Mouse (Mus musculus) testis, adult 2 months (tissue): ENCODE data around the gene Top1. TPM values are rescaled to one million over a fixed set of nuclear protein-coding genes. Genes with fewer than 3 reads are reported as not detected.

Experiments
- H3K27ac ChIP-seq: fragments of 200-500 bp; 2 replicates; pipeline ENCODE4 v1.5.1; 2012; ENCODE audit warnings: low read depth, low read length; ENCODE audit not compliant: control insufficient read depth, insufficient read depth
- H3K27me3 ChIP-seq: fragments of 200-500 bp; 2 replicates; pipeline ENCODE4 v1.6.1; 2012; ENCODE audit warnings: mild to moderate bottlenecking, low read length, moderate library complexity; ENCODE audit not compliant: control insufficient read depth, insufficient read depth
- H3K36me3 ChIP-seq: fragments of 200-500 bp; 2 replicates; pipeline ENCODE4 v1.6.1; 2012; ENCODE audit warnings: mild to moderate bottlenecking, low read length; ENCODE audit not compliant: control insufficient read depth, insufficient read depth
- H3K4me1 ChIP-seq: fragments of 200-500 bp; 2 replicates; pipeline ENCODE4 v1.6.1; 2012; ENCODE audit warnings: low read length; ENCODE audit not compliant: control insufficient read depth, insufficient read depth
- H3K4me3 ChIP-seq: fragments of 200-500 bp; 2 replicates; pipeline ENCODE4 v1.5.1; 2012; ENCODE audit warnings: low read depth, mild to moderate bottlenecking, low read length, moderate library complexity, mixed read lengths; ENCODE audit not compliant: control insufficient read depth
- CTCF ChIP-seq: fragments of 200-500 bp; IDR thresholded peaks from 2 replicates; pipeline ENCODE4 v1.5.1; 2012; ENCODE audit warnings: low read depth, mild to moderate bottlenecking, inconsistent platforms, low read length, moderate library complexity; ENCODE audit not compliant: control insufficient read depth, insufficient read depth, insufficient replicate concordance
- POLR2A ChIP-seq: fragments of 200-500 bp; IDR thresholded peaks from 2 replicates; pipeline ENCODE4 v1.6.1; 2012; ENCODE audit warnings: low read depth, mild to moderate bottlenecking, inconsistent platforms, low read length, moderate library complexity; ENCODE audit not compliant: control insufficient read depth
- polyA plus RNA-seq: library from polyadenylated mRNA; depleted of rRNA; stranded (reverse); fragments of >200 nt; gene quantifications from 2 replicates; pipeline ENCODE4 v1.2.3, GENCODE M21; 2012

The Top1 gene
- polyA plus RNA-seq, 1 experiment: 7.0 TPM

- Histone ChIP-seq H3K4me3 (no peak overlapping the region), H3K4me1 (peaks cover 3% of the 10 kb centered on the region), H3K27ac (no peak overlapping the region), H3K36me3 (no peaks in the 10 kb centered on the region), H3K27me3 (no peaks in the 10 kb centered on the region)
- no peak for TF ChIP-seq CTCF
- no peak for TF ChIP-seq POLR2A
Measured at GRCm38 (mm10) chr2:160623745-160624144, 21.9 kb upstream of the Top1 start.

- no peak overlapping the region for H3K27ac ChIP-seq
- TF ChIP-seq CTCF (no peak), POLR2A (no peak)
- no peaks in the 10 kb centered on the region for H3K27me3 ChIP-seq
- no peaks in the 10 kb centered on the region for H3K4me1 ChIP-seq
- no peak overlapping the region for H3K4me3 ChIP-seq
- no peaks in the 10 kb centered on the region for H3K36me3 ChIP-seq
Measured at GRCm38 (mm10) chr2:160627207-160628025, 18.3 kb upstream of the Top1 start.

GRCm38 (mm10) chr2:160628055-160628454, 17.6 kb upstream of the Top1 start:
- H3K36me3 ChIP-seq: no peaks in the 10 kb centered on the region
- H3K27me3 ChIP-seq: no peaks in the 10 kb centered on the region
- TF ChIP-seq CTCF: no peak
- no peak for TF ChIP-seq POLR2A
- H3K4me1 ChIP-seq: no peaks in the 10 kb centered on the region
- H3K4me3 ChIP-seq: no peak overlapping the region
- no peak overlapping the region for H3K27ac ChIP-seq

- Histone ChIP-seq H3K36me3 (no peaks in the 10 kb centered on the region), H3K4me1 (no peaks in the 10 kb centered on the region), H3K4me3 (no peak overlapping the region), H3K27ac (no peak overlapping the region), H3K27me3 (no peaks in the 10 kb centered on the region)
- TF ChIP-seq POLR2A (no peak), CTCF (no peak)
Measured at GRCm38 (mm10) chr2:160628666-160629527, 16.8 kb upstream of the Top1 start.

- H3K27me3 ChIP-seq: no peaks in the 10 kb centered on the region
- H3K4me1 ChIP-seq: no peaks in the 10 kb centered on the region
- no peak overlapping the region for H3K4me3 ChIP-seq
- H3K36me3 ChIP-seq: no peaks in the 10 kb centered on the region
- TF ChIP-seq CTCF (no peak), POLR2A (no peak)
- no peak overlapping the region for H3K27ac ChIP-seq
Measured at GRCm38 (mm10) chr2:160629528-160629830, 16.2 kb upstream of the Top1 start.

- H3K27ac ChIP-seq: no peak overlapping the region
- no peaks in the 10 kb centered on the region for H3K4me1 ChIP-seq
- no peak for TF ChIP-seq CTCF
- no peak for TF ChIP-seq POLR2A
- H3K36me3 ChIP-seq: no peaks in the 10 kb centered on the region
- no peaks in the 10 kb centered on the region for H3K27me3 ChIP-seq
- no peak overlapping the region for H3K4me3 ChIP-seq
Measured at GRCm38 (mm10) chr2:160630872-160631597, 14.7 kb upstream of the Top1 start.
